Mouse (Mus musculus) small intestine, adult 2 months (tissue): Measurements from ENCODE around the gene Slamf9.

Experiments used
- CTCF ChIP-seq: fragments of 200-500 bp; IDR thresholded peaks from 2 replicates; pipeline ENCODE4 v1.5.1; 2012; ENCODE audit warnings: low read depth, mild to moderate bottlenecking, control low read depth, inconsistent platforms, low read length, moderate library complexity, mixed read lengths; ENCODE audit not compliant: insufficient replicate concordance, insufficient read length; ENCODE audit errors: extremely low read depth
- POLR2A ChIP-seq: fragments of 200-500 bp; IDR thresholded peaks from 2 replicates; pipeline ENCODE4 v1.6.1; 2012; ENCODE audit warnings: low read depth, mild to moderate bottlenecking, control low read depth, inconsistent platforms, low read length, moderate library complexity

- TF ChIP-seq CTCF: no peak
- TF ChIP-seq POLR2A: no peak
These were observed at the start of gene Slamf9 for GRCm38 (mm10) chr1:172475054-172475741.
